Mouse (Mus musculus): ENCODE measurements around the gene Gm525. TPM values are rescaled to one million over a fixed set of nuclear protein-coding genes. Genes with fewer than 3 reads are reported as not detected.

Gm525 gene
- polyA plus RNA-seq, 2 experiments, result not detected

- H3K9me3 ChIP-seq (ENCODE audit: control insufficient read depth, low read length), result no peaks in the 10 kb centered on the region
- H3K27me3 ChIP-seq (ENCODE audit: control insufficient read depth, insufficient read depth, low read length), result no peaks in the 10 kb centered on the region
- H3K36me3 ChIP-seq (replicated peaks; ENCODE audit: control insufficient read depth, insufficient read depth, low read depth), result no peaks in the 10 kb centered on the region
- ATAC-seq (ENCODE audit: insufficient read depth), result no peak
- no peak within 1 kb of the TSS for H3K9ac ChIP-seq (replicated peaks)
- H3K27ac ChIP-seq, result no peak within 1 kb of the TSS
- 86% methylated on average over 1 of the region's 1 CpGs for WGBS (ENCODE audit: insufficient replicate concordance)
- H3K4me3 ChIP-seq (ENCODE audit: insufficient read depth in 1 of 2, low read depth in 2 of 2, low read length in 2 of 2), result no peak within 1 kb of the TSS
- H3K4me2 ChIP-seq (ENCODE audit: low read depth), result no peak within 1 kb of the TSS
- DNase-seq (ENCODE audit: low read depth in 3 of 3, low spot score in 3 of 3), result no peak
- H3K4me1 ChIP-seq (replicated peaks; ENCODE audit: control insufficient read depth in 2 of 2, insufficient read depth in 2 of 2, low read length in 1 of 2), result peaks cover 8% of the 10 kb centered on the region in 2 experiments
- TF ChIP-seq CTCF (IDR thresholded peaks at IDR 0.05; ENCODE audit: low read depth) (no peak), EP300 (IDR thresholded peaks at IDR 0.05; ENCODE audit: low read depth) (no peak)
Measured at GRCm38 (mm10) chr11:89066750-89067149, 6.9 kb upstream of the Gm525 start, which contains the start of gene Dgke. Gene Dgke (minus strand): TSS chr11:89066850.

- no peak for ATAC-seq (ENCODE audit: insufficient read depth)
- no peak for DNase-seq (ENCODE audit: low read depth in 3 of 3, low spot score in 3 of 3)
- Histone ChIP-seq H3K4me2 (ENCODE audit: low read depth) (no peak overlapping the region), H3K27ac (no peak overlapping the region), H3K9ac (replicated peaks) (no peak overlapping the region), H3K4me1 (replicated peaks; ENCODE audit: control insufficient read depth in 2 of 2, insufficient read depth in 2 of 2, low read length in 1 of 2) (peaks cover 8% of the 10 kb centered on the region in 2 experiments), H3K9me3 (ENCODE audit: control insufficient read depth, low read length) (no peaks in the 10 kb centered on the region), H3K36me3 (replicated peaks; ENCODE audit: control insufficient read depth, insufficient read depth, low read depth) (no peaks in the 10 kb centered on the region), H3K4me3 (ENCODE audit: insufficient read depth in 1 of 2, low read depth in 2 of 2, low read length in 2 of 2) (no peak overlapping the region), H3K27me3 (ENCODE audit: control insufficient read depth, insufficient read depth, low read length) (no peaks in the 10 kb centered on the region)
- 58% methylated on average over 6 of the region's 6 CpGs for WGBS (ENCODE audit: insufficient replicate concordance)
- TF ChIP-seq CTCF (IDR thresholded peaks at IDR 0.05; ENCODE audit: low read depth) (no peak), EP300 (IDR thresholded peaks at IDR 0.05; ENCODE audit: low read depth) (no peak)
Measured at GRCm38 (mm10) chr11:89067301-89067822, 6.3 kb upstream of the Gm525 start.

- Histone ChIP-seq H3K9ac (replicated peaks) (no peak overlapping the region), H3K27ac (no peak overlapping the region), H3K9me3 (ENCODE audit: control insufficient read depth, low read length) (no peaks in the 10 kb centered on the region), H3K4me2 (ENCODE audit: low read depth) (no peak overlapping the region), H3K27me3 (ENCODE audit: control insufficient read depth, insufficient read depth, low read length) (no peaks in the 10 kb centered on the region), H3K4me1 (replicated peaks; ENCODE audit: control insufficient read depth in 2 of 2, insufficient read depth in 2 of 2, low read length in 1 of 2) (peaks cover 8% of the 10 kb centered on the region in 2 experiments), H3K36me3 (replicated peaks; ENCODE audit: control insufficient read depth, insufficient read depth, low read depth) (no peaks in the 10 kb centered on the region), H3K4me3 (ENCODE audit: insufficient read depth in 1 of 2, low read depth in 2 of 2, low read length in 2 of 2) (no peak overlapping the region)
- ATAC-seq (ENCODE audit: insufficient read depth), result no peak
- TF ChIP-seq CTCF (IDR thresholded peaks at IDR 0.05; ENCODE audit: low read depth), result no peak
- no peak for TF ChIP-seq EP300 (IDR thresholded peaks at IDR 0.05; ENCODE audit: low read depth)
- 49% methylated on average over 11 of the region's 11 CpGs for whole genome bisulfite sequencing (ENCODE audit: insufficient replicate concordance)
- DNase-seq (ENCODE audit: low read depth in 3 of 3, low spot score in 3 of 3), result no peak
Measured at GRCm38 (mm10) chr11:89067871-89068490, 5.7 kb upstream of the Gm525 start.

GRCm38 (mm10) chr11:89068649-89069048 is 5.0 kb upstream of the Gm525 start:
- ATAC-seq (ENCODE audit: insufficient read depth), result no peak

GRCm38 (mm10) chr11:89069303-89069702 is 4.3 kb upstream of the Gm525 start:
- Histone ChIP-seq H3K4me2 (ENCODE audit: low read depth) (no peak overlapping the region), H3K27ac (no peak overlapping the region), H3K9me3 (ENCODE audit: control insufficient read depth, low read length) (no peaks in the 10 kb centered on the region), H3K36me3 (replicated peaks; ENCODE audit: control insufficient read depth, insufficient read depth, low read depth) (no peaks in the 10 kb centered on the region), H3K9ac (replicated peaks) (no peak overlapping the region), H3K27me3 (ENCODE audit: control insufficient read depth, insufficient read depth, low read length) (no peaks in the 10 kb centered on the region), H3K4me1 (replicated peaks; ENCODE audit: control insufficient read depth in 2 of 2, insufficient read depth in 2 of 2, low read length in 1 of 2) (peaks cover 4 to 5% of the 10 kb centered on the region in 2 experiments), H3K4me3 (ENCODE audit: insufficient read depth in 1 of 2, low read depth in 2 of 2, low read length in 2 of 2) (no peak overlapping the region)
- ATAC-seq (ENCODE audit: insufficient read depth) (no peak), DNase-seq (ENCODE audit: low read depth in 3 of 3, low spot score in 3 of 3) (no peak)
- TF ChIP-seq EP300 (IDR thresholded peaks at IDR 0.05; ENCODE audit: low read depth) (no peak), CTCF (IDR thresholded peaks at IDR 0.05; ENCODE audit: low read depth) (peak; percentile 82)
- WGBS (ENCODE audit: insufficient replicate concordance), result 15% methylated on average over 6 of the region's 6 CpGs

More at GRCm38 (mm10) chr11:89068649-89069048, 5.0 kb upstream of the Gm525 start:
- DNase-seq (ENCODE audit: low read depth in 3 of 3, low spot score in 3 of 3), result no peak
- H3K9me3 ChIP-seq (ENCODE audit: control insufficient read depth, low read length), result no peaks in the 10 kb centered on the region
- no peaks in the 10 kb centered on the region for H3K36me3 ChIP-seq (replicated peaks; ENCODE audit: control insufficient read depth, insufficient read depth, low read depth)
- H3K9ac ChIP-seq (replicated peaks), result no peak overlapping the region
- H3K27me3 ChIP-seq (ENCODE audit: control insufficient read depth, insufficient read depth, low read length), result no peaks in the 10 kb centered on the region
- H3K4me1 ChIP-seq (replicated peaks; ENCODE audit: control insufficient read depth in 2 of 2, insufficient read depth in 2 of 2, low read length in 1 of 2), result peaks cover 8% of the 10 kb centered on the region in 2 experiments
- H3K27ac ChIP-seq, result no peak overlapping the region
- H3K4me3 ChIP-seq (ENCODE audit: insufficient read depth in 1 of 2, low read depth in 2 of 2, low read length in 2 of 2), result no peak overlapping the region
- no peak overlapping the region for H3K4me2 ChIP-seq (ENCODE audit: low read depth)
- TF ChIP-seq EP300 (IDR thresholded peaks at IDR 0.05; ENCODE audit: low read depth) (no peak), CTCF (IDR thresholded peaks at IDR 0.05; ENCODE audit: low read depth) (no peak)
- WGBS (ENCODE audit: insufficient replicate concordance), result 78% methylated on average over 14 of the region's 14 CpGs
